Mouse (Mus musculus): ENCODE results near the gene Gm36028.

DNA sequence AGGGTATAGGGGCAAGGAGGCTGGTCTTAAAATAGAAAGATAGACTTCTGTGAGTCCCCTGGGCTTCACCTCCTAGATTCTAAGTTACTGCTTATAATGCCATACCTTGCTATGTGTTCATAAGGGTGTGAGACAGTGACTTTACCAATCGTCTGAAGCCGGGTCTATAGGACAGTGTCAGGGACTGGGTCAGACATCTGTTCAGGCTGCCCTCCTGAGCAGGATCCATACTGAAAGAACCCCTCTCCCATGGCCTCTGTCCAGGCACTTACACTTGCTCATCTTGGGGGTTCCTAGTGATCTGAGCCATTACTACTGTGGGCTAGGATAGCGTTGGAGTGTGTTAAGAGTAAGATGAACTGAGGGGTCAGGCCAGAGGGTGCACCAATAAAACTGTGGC is 34.7 kb downstream of the Gm36028 start:
- TF ChIP-seq TCF3 (IDR thresholded peaks at IDR 0.05; ENCODE audit: insufficient read length, low read depth): no peak
- TF ChIP-seq POLR2A (IDR thresholded peaks at IDR 0.05; ENCODE audit: insufficient read length, low read depth): no peak
- TF ChIP-seq MAX (IDR thresholded peaks at IDR 0.05; ENCODE audit: low read depth): no peak
- no peak for TF ChIP-seq SRF (IDR thresholded peaks at IDR 0.05; ENCODE audit: control insufficient read depth, insufficient read length, low read depth)
